Mouse (Mus musculus) heart, adult 11 months (tissue): Measurements from ENCODE around the gene Acap1.
A peak's percentile ranks its signal among the peaks of the same experiment; 100 is the strongest.

ENCODE experiments used
- DNase-seq: peaks from one replicate; pipeline ENCODE4 v3.0.0; 2022

The Acap1 gene

GRCm38 (mm10) chr11:69900471-69901405, 5.4 kb upstream of the Acap1 start, which contains the start of the genes 2810408A11Rik and Neurl4:
Gene 2810408A11Rik (minus strand): TSS chr11:69900987.
Gene Neurl4 (plus strand): TSS chr11:69901072.
- peak; percentile 100 for DNase-seq

DNA sequence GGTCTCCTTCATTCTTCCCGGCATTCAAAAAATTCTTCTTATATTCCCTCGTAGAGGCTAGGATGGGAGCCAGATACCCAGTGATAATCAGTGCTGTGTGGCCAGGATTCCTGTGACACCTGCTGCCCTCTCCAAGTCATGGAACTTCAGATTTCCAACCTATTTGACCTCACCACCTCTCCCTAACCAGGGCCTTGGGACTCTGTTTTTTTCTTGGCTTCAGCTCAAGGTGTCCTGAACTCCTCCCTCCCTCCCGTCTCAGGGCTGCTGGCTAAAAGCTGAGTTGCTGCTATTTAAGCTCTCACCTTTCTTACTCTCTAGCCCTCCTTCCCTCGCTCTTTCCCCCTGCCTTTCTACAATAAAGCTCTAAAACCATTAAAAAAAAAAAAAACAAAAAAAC, 4.5 kb upstream of the Acap1 start:
- no peak for DNase-seq

- DNase-seq: peak; percentile 90
Observed at GRCm38 (mm10) chr11:69894671-69895070, 668 bp downstream of the Acap1 start.

DNA sequence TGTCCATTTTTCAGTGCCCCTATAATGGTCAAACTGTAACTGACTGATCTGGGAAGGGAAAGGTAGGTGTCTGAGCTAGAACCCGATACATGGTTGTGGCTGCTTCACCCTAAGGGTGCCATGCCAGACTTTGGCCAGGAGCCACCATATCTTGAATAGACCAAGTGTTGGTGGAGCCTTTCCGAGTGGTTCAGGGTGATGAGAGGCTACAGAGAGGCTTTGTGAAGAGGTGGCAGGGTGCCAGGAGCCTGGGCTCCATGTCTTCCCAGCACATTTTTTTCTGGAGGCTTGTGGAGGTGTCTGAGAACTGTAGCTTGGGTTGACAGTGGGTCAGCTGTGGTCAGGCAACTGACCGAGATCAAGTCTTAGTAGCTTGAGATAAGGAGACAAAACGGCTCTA, 3.9 kb downstream of the Acap1 start:
- DNase-seq: peak; percentile 88

DNA sequence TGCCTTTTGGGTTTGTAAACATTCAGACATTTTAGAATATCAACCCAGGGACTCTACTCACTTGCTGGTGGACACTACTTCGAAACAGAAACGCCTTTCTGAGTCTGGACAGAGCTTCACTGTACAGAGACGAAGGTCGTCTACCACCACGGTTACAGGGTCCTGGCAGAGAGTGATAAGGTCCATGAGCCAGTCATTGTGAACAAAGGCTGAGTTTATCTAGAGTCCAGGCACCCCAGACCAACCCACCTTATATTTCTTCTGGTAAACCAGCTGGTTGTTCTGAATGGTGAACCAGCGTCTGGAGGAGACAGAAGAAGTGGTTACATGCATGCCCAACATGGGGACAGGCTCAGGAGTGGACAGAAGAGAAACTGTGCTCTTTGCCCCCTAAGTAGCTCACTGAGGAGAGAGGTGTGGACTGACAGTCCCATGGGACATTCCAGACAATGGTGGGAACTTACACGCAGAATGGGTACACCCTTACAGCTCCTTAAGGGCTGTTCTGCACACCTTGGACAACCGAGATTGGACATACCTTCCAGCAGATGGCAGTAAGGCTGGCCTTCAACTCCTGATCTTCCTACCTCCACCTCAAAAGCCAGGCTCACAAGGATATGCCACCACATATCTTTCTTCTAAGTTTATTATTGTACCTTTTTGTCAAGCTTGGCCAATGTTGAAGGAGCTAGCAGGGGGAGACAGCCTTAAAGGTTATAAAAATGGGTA, 8.3 kb downstream of the Acap1 start:
- DNase-seq: no peak

DNA sequence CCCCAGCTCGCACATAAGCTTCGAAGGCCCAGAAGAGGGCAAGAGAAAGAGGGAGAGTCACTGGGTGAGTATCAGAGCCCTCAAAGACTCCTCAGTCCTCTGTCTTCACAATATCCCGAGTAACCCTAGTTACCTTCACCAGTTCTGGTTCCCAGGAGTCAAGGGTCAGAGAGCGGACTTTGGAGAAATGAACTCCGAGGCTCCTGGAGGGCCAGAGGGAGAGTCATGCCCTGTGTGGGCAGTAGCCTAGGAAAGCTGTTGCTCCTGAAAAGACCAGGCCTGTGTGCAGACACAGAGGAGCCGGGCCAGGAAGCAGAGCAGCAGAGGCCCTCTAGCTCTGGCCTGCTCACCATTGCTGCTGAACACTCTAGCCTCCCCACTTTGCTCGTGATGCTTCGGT, 10.7 kb downstream of the Acap1 start:
- DNase-seq: no peak

DNA sequence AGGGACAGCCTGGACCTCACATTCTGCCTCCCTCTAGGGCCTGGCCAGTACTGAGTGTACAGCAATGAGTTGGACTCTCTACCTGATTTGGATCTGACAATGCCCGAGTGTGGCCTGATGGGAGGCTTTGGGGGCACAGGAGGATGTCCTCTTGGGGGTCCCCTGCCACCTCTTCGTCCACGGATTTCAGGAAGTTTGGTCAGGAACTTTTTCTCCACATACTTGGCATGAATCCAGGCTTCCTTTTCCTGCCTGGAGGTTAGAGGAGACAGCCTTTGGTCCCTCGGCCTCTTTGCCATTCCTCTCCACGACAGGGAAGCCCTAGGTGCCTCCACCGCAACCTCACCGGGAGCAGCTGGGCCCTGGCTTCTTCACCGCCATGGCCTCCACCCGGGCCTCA, 11.1 kb downstream of the Acap1 start:
- no peak for DNase-seq

DNA sequence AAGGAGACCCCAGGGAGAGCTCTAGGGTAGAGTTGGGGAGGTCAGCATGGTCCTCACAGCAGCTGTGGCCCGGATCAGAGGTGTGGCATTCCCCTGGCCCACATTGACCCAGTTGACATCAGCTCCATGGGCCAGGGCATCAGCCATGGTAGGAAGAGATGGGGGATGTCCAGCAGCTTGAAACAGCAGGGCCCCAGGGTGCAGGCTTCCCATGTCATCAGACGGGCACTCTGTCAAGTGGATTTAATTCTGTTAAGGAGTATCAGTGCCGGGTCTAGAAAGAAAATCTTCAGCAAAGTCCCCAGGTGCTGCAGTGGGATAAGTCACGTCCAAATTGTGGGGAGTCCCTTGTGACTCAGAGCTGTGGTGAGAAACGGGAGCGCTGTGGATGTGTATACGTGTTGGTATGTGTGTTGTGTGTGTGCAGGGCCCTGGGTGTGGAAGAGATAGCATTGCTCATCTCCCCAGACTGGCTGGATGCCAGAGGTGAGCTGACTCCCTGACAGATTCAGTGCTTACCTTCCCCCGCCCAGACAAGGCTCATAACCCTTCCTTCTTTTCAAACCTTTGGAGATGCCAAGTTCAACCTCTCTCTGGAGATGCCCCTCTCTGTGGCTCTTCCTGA, 11.7 kb downstream of the Acap1 start:
- peak; percentile 93 for DNase-seq

DNA sequence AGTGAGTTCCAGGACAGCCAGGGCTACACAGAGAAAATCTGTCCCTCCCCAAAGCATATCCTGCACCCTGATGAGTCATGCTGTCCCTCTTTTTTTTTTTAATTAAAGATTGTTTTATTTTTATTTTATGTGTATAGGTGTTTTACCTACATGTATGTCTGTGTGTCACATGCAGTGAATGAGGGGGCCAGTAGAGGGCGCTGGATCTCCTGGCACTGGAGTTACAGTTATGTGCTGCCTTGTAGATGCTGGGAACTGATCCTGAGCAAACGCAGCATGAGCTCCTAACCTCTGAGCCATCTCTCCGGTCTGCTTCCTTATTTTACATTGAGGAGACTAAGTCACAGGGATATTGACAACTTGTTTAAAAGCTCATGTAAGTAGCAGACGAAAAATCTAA, 12.3 kb downstream of the Acap1 start:
- peak; percentile 90 for DNase-seq

DNA sequence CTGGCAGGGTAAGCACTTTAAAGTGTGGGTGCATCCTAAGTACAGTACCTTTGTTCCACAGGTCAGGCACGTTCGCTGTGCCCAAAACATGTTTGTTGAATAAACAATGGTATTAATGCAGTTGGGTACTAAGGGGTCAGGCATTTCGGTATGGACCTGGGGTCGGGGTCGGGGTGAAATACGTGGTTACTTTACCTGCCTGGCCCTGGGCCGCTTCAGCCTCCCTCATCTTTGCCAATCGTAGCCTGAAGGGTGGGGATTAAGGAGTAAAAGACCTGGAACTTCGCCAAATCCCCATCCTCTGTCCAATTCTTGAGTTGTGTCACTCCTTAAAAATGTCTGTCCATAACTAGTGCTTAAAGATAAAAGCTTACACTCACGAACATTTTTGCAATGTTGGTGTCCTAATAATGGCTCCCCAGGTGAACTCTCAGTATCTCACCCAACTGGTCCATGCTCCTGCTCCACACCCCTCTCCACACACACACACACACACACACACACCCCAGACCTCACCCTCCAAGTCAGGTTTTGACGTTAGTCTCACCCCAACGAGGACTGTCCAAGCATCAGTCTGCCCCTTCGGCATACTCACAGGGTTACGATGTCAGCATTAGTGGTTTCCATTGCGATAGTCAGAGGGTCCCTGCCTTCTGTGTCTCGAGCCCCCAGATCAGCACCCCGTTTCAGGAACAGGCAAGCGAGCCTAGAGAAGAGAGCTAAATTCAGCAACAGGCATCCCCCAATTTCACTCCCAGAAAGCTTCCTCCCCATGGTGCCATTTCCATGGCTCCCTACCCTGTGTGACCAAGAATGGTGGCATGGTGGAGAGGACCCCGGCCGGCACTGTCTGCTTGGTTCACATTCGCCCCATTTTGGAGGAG, 13.3 kb downstream of the Acap1 start:
- DNase-seq: peak; percentile 94

- DNase-seq: peak; percentile 100
Observed at GRCm38 (mm10) chr11:69880853-69881603, 14.3 kb downstream of the Acap1 start, which contains the start of gene Kctd11. Gene Kctd11 (minus strand): TSS chr11:69881406.

- DNase-seq: no peak
Observed at GRCm38 (mm10) chr11:69880506-69880852, 14.9 kb downstream of the Acap1 start.

- peak; percentile 96 for DNase-seq
Observed at GRCm38 (mm10) chr11:69879711-69880110, 15.6 kb downstream of the Acap1 start.

DNA sequence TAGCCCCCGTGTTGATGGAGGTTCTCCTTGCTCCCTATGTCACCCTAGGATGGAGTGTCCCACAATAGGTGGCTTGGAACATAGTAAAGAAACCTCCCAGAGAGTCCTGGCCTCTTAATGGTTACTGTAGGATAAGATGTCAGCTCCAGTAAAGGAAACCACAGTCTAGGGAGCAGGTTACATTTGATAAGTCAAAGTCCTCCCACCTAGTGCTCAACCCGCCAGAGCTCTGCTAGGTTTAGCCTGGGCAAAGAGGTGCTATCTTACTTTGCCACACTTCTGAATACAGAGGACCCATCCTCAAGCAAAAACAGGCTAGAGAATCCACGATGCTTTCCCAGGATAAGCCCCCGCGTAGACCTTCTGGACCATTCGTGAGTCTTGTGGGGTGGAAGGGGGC, 16.4 kb downstream of the Acap1 start:
- no peak for DNase-seq

DNA sequence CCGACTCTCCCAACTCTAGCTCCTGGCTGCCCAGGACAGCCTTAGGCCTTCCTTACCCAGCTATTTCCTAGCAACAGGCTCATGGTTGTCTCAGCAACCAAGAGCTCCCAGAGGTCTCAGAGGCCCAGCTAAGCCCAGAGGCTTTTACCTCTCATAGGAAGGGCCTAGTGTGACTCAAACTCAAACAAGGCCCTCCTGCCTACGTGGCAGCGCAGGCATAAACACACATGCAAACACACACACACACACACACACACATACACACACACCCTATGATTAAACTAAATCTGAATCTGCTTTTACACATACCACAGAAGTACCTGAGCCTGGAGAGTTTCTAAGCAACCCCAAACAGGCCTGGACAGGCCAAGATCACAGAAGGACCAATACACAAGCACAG, 16.9 kb downstream of the Acap1 start:
- no peak for DNase-seq

DNA sequence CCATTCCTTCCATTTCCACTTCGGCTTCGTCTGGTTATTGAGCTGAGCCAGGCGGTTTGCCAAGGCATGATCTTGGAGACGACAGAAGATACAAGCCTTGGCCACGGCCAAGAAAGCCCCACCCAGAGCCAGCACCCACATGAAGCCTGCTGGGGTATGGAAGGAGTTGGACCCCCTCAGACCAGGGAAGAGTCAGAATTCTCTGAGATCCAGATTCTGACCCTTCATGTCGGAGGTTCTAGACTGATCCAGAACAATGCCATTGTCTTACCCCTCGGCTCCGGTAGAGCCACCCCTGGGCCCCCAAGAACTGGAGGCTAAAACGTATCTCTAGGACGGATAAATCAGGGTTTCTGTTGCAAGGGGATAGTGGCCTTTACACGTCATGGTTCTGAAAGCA, 17.5 kb downstream of the Acap1 start, which contains the start of gene Tmem95:
Gene Tmem95, minus strand, starts transcription at position 141 of the 400 bp plus-strand sequence.
- DNase-seq: peak; percentile 90

- DNase-seq: peak; percentile 99
Observed at GRCm38 (mm10) chr11:69876867-69877266, 18.5 kb downstream of the Acap1 start.

DNA sequence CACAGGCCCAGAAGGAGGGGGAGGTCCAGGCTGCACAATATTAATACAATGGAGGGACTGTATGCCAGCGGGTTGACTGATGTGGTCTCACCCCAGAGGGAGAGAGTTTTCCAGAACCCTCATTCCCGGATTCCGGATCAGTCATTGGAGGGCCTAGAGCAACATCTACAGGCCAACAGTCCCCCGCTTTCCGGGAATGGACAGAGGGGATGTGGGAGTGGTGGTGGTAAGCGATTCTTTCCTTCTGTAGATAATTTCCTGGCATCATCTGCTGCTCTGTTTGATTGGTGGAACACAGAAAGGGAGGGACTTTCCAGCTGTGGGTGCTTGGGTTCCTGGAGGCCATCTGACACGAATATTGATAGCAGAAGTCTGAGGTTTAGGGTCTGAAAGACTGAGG, 19.2 kb downstream of the Acap1 start:
- peak; percentile 99 for DNase-seq

- no peak for DNase-seq
Observed at GRCm38 (mm10) chr11:69872451-69872850, 22.9 kb downstream of the Acap1 start.

- no peak for DNase-seq
Observed at GRCm38 (mm10) chr11:69871822-69872221, 23.5 kb downstream of the Acap1 start.

DNA sequence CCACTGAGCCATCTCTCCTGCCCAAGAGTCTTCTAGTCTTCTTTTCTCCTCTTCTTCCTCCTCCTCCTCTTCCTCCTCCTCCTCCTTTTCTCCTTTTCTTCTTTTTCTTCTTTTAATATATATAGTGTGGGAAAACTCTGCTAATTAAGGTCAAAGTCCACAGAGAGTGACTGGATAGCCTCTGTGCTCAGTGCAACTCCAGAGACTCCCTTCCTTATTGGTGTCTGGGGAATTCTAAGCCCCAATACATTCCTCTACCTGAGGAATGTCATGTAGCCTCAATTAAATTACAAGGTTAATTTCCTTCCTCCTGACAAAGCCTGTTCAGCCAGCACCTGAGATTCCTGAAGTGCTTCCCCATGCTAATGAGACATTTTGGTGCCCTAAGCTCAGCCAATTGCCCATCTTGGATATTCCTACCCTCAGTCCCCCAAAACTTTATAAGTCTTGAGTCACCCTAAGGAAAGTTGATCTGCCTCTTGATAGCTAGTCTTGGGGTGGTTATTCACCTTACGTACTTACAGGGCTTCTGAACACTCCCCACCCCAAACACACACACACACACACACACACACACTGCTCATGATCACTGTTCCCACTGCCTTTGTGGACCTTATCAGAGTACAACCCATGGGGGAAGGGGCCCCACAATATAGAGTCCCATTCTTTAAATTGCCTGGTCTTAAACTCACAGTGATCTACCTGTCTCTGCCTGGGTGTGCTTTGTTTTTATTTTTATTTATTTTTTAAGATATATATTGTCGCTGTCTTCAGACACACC, 24.9 kb downstream of the Acap1 start:
- DNase-seq: no peak
